Mouse (Mus musculus) heart, embryonic 11.5 days (tissue): ENCODE measurements around the gene Eps8l2. TPM values are rescaled to one million over a fixed set of nuclear protein-coding genes. Genes with fewer than 3 reads are reported as not detected.

Source experiments
- ATAC-seq: fragments of 200-750 bp; cut with Nextera tagmentation; replicated peaks from 2 replicates; pipeline ENCODE4 v1.8.0; 2017; ENCODE audit warnings: moderate library complexity; ENCODE audit not compliant: insufficient number of reproducible peaks, low FRiP score, low TSS enrichment
- H3K27ac ChIP-seq: fragments of 300-500 bp; sonication (generic); 2 replicates; pipeline ENCODE4 v1.5.1; 2014; ENCODE audit warnings: mild to moderate bottlenecking, low read depth, low read length
- H3K27me3 ChIP-seq: fragments of 300-500 bp; sonication (generic); 2 replicates; pipeline ENCODE4 v1.6.1; 2014; ENCODE audit warnings: mild to moderate bottlenecking, low read length, mixed read lengths; ENCODE audit not compliant: control insufficient read depth, insufficient read depth
- H3K36me3 ChIP-seq: fragments of 300-500 bp; sonication (generic); 2 replicates; pipeline ENCODE4 v1.6.1; 2014; ENCODE audit warnings: mild to moderate bottlenecking, low read length, moderate library complexity, mixed read lengths; ENCODE audit not compliant: control insufficient read depth, insufficient read depth
- H3K4me1 ChIP-seq: fragments of 300-500 bp; sonication (generic); 2 replicates; pipeline ENCODE4 v1.6.1; 2014; ENCODE audit warnings: low read length; ENCODE audit not compliant: control insufficient read depth, insufficient read depth
- H3K4me2 ChIP-seq: fragments of 300-500 bp; sonication (generic); 2 replicates; pipeline ENCODE4 v1.6.1; 2014; ENCODE audit warnings: mild to moderate bottlenecking, moderate library complexity
- H3K4me3 ChIP-seq: fragments of 300-500 bp; sonication (generic); 2 replicates; pipeline ENCODE4 v1.5.1; 2014; ENCODE audit warnings: low read depth, low read length
- H3K9ac ChIP-seq: fragments of 300-500 bp; sonication (generic); 2 replicates; pipeline ENCODE4 v1.6.1; 2014; ENCODE audit warnings: mild to moderate bottlenecking, low read depth, low read length, moderate library complexity
- H3K9me3 ChIP-seq: fragments of 300-500 bp; sonication (generic); replicated peaks from 2 replicates; pipeline ENCODE4 v1.6.1; 2016; ENCODE audit warnings: low read length; ENCODE audit not compliant: control insufficient read depth
- WGBS: fragments of 180-500 bp; shearing (Covaris S2); extraction: QIAGEN DNeasy Blood & Tissue Kit; methylation state at CpG from one replicate; pipeline ENCODE4 v1.1.7; 2014; ENCODE audit not compliant: insufficient replicate concordance; 5-methylcytosine and 5-hydroxymethylcytosine counted together
- polyA plus RNA-seq: library from polyadenylated mRNA; unstranded; fragments of >200 nt; fragmentation: Nextera tagmentation; extraction: Ambion mirVana; gene quantifications from 2 replicates; pipeline ENCODE4 v1.2.1, GENCODE M21; 2014

The Eps8l2 gene
- polyA plus RNA-seq, 1 experiment from 2014 or later, result 0.82 TPM

GRCm38 (mm10) chr7:141301386-141301785 lies 37.3 kb upstream of the Eps8l2 start:
- Histone ChIP-seq H3K4me2 (no peak overlapping the region), H3K9me3 (no peaks in the 10 kb centered on the region), H3K27me3 (no peaks in the 10 kb centered on the region), H3K4me1 (no peaks in the 10 kb centered on the region), H3K4me3 (no peak overlapping the region), H3K36me3 (peaks cover 24% of the 10 kb centered on the region; the same call in 1 of the 2 replicates), H3K27ac (no peak overlapping the region), H3K9ac (no peak overlapping the region)
- no peak for ATAC-seq
- WGBS, result 95% methylated on average over 9 of the region's 9 CpGs

- H3K4me1 ChIP-seq, result no peaks in the 10 kb centered on the region
- no peak overlapping the region for H3K4me3 ChIP-seq
- H3K9me3 ChIP-seq, result no peaks in the 10 kb centered on the region
- no peaks in the 10 kb centered on the region for H3K27me3 ChIP-seq
- no peak overlapping the region for H3K4me2 ChIP-seq
- ATAC-seq, result no peak
- 86% methylated on average over 1 of the region's 1 CpGs for WGBS
- H3K9ac ChIP-seq, result no peak overlapping the region
- H3K27ac ChIP-seq, result no peak overlapping the region
- H3K36me3 ChIP-seq, result peaks cover 22% of the 10 kb centered on the region; the same call in 1 of the 2 replicates
These were observed 35.9 kb upstream of the Eps8l2 start for GRCm38 (mm10) chr7:141302702-141303268.

GRCm38 (mm10) chr7:141304537-141304936 lies 34.1 kb upstream of the Eps8l2 start:
- no peak overlapping the region for H3K4me2 ChIP-seq
- H3K36me3 ChIP-seq, result peaks cover 24% of the 10 kb centered on the region; the same call in 1 of the 2 replicates
- no peak overlapping the region for H3K4me3 ChIP-seq
- no peak for ATAC-seq
- no peaks in the 10 kb centered on the region for H3K27me3 ChIP-seq
- no peaks in the 10 kb centered on the region for H3K4me1 ChIP-seq
- H3K9ac ChIP-seq, result no peak overlapping the region
- WGBS, result 87% methylated on average over 4 of the region's 4 CpGs
- H3K9me3 ChIP-seq, result no peaks in the 10 kb centered on the region
- no peak overlapping the region for H3K27ac ChIP-seq

- Histone ChIP-seq H3K27ac (no peak overlapping the region), H3K36me3 (peaks cover 43% of the 10 kb centered on the region), H3K4me1 (no peaks in the 10 kb centered on the region), H3K27me3 (no peaks in the 10 kb centered on the region), H3K4me2 (no peak overlapping the region), H3K9ac (no peak overlapping the region), H3K9me3 (no peaks in the 10 kb centered on the region), H3K4me3 (no peak overlapping the region)
- ATAC-seq, result no peak
- WGBS, result 87% methylated on average over 2 of the region's 2 CpGs
These were observed 24.3 kb upstream of the Eps8l2 start for GRCm38 (mm10) chr7:141314416-141314815.

- Histone ChIP-seq H3K9me3 (no peaks in the 10 kb centered on the region), H3K4me1 (no peaks in the 10 kb centered on the region), H3K4me3 (no peak overlapping the region), H3K27ac (no peak overlapping the region), H3K9ac (no peak overlapping the region), H3K4me2 (no peak overlapping the region), H3K36me3 (peaks cover 40% of the 10 kb centered on the region), H3K27me3 (no peaks in the 10 kb centered on the region)
- 80% methylated on average over 8 of the region's 8 CpGs for WGBS
- ATAC-seq, result no peak
These were observed 23.6 kb upstream of the Eps8l2 start for GRCm38 (mm10) chr7:141315076-141315475.

- no peak overlapping the region for H3K4me3 ChIP-seq
- no peak overlapping the region for H3K4me2 ChIP-seq
- no peak overlapping the region for H3K9ac ChIP-seq
- WGBS, result 78% methylated on average over 5 of the region's 5 CpGs
- no peak for ATAC-seq
- H3K36me3 ChIP-seq, result peaks cover 39% of the 10 kb centered on the region
- H3K9me3 ChIP-seq, result no peaks in the 10 kb centered on the region
- H3K4me1 ChIP-seq, result no peaks in the 10 kb centered on the region
- H3K27ac ChIP-seq, result no peak overlapping the region
- H3K27me3 ChIP-seq, result no peaks in the 10 kb centered on the region
These were observed 22.7 kb upstream of the Eps8l2 start for GRCm38 (mm10) chr7:141315974-141316373.

GRCm38 (mm10) chr7:141317619-141318132 lies 21.0 kb upstream of the Eps8l2 start:
- no peak for ATAC-seq

GRCm38 (mm10) chr7:141319446-141319845 lies 19.2 kb upstream of the Eps8l2 start:
- WGBS, result 78% methylated on average over 2 of the region's 2 CpGs
- ATAC-seq, result no peak

More at GRCm38 (mm10) chr7:141317619-141318132, 21.0 kb upstream of the Eps8l2 start:
- Histone ChIP-seq H3K36me3 (peaks cover 50% of the 10 kb centered on the region), H3K27me3 (no peaks in the 10 kb centered on the region), H3K27ac (no peak overlapping the region), H3K4me3 (no peak overlapping the region), H3K9ac (no peak overlapping the region), H3K4me2 (no peak overlapping the region), H3K4me1 (no peaks in the 10 kb centered on the region), H3K9me3 (no peaks in the 10 kb centered on the region)
- WGBS, result 87% methylated on average over 1 of the region's 1 CpGs

GRCm38 (mm10) chr7:141324686-141325085 lies 14.0 kb upstream of the Eps8l2 start:
- Histone ChIP-seq H3K36me3 (peaks cover 32% of the 10 kb centered on the region), H3K27ac (no peak overlapping the region), H3K4me2 (no peak overlapping the region), H3K4me1 (peaks cover 12% of the 10 kb centered on the region), H3K27me3 (no peaks in the 10 kb centered on the region), H3K4me3 (no peak overlapping the region), H3K9me3 (no peaks in the 10 kb centered on the region), H3K9ac (no peak overlapping the region)
- ATAC-seq, result no peak
- WGBS, result 97% methylated on average over 1 of the region's 1 CpGs

More at GRCm38 (mm10) chr7:141319446-141319845, 19.2 kb upstream of the Eps8l2 start:
- no peaks in the 10 kb centered on the region for H3K9me3 ChIP-seq
- H3K27ac ChIP-seq, result no peak overlapping the region
- peaks cover 47% of the 10 kb centered on the region for H3K36me3 ChIP-seq
- H3K27me3 ChIP-seq, result no peaks in the 10 kb centered on the region
- no peaks in the 10 kb centered on the region for H3K4me1 ChIP-seq
- no peak overlapping the region for H3K4me3 ChIP-seq
- no peak overlapping the region for H3K9ac ChIP-seq
- H3K4me2 ChIP-seq, result no peak overlapping the region
